Mouse (Mus musculus) thymus, postnatal 0 days (tissue): ENCODE results near the gene Adgrg7. TPM values are rescaled to one million over a fixed set of nuclear protein-coding genes. Genes with fewer than 3 reads are reported as not detected.

ENCODE experiments used
- DNase-seq: peaks from one replicate; pipeline ENCODE4 v3.0.0-alpha.2; 2015; ENCODE audit warnings: low spot score
- polyA plus RNA-seq: library from polyadenylated mRNA; unstranded; fragments of >200 nt; fragmentation: Nextera tagmentation; extraction: Ambion mirVana; gene quantifications from 2 replicates; pipeline ENCODE4 v1.2.1, GENCODE M21; 2015

Adgrg7 gene
- polyA plus RNA-seq, result 0.04 and 0.07 TPM in 2 replicates

GRCm38 (mm10) chr16:56795481-56796139 lies at the start of gene Adgrg7:
Gene Adgrg7 (minus strand): TSS chr16:56795855.
- DNase-seq, result no peak

GRCm38 (mm10) chr16:56842988-56843387 lies 47.3 kb upstream of the Adgrg7 start:
- DNase-seq, result no peak

GRCm38 (mm10) chr16:56833312-56833711 lies 37.7 kb upstream of the Adgrg7 start:
- DNase-seq, result no peak

DNA sequence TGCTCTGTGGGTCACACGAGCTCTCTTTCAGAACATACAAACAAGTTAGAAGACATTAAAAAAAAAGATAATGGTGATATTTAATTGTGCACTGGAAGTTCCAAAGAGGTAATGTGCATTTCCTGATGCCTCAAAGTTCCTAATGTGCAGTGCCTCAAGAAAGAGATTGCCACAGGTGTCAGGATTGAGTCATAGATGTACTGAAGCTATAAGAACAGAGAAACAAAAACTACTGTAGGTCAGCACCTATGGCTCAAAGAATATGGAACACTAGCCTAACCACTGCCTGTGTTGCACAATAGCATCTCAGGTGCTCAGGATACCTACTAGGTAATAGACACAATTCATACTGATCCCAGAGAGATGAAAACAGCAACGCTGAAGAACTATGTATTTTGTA lies 36.3 kb upstream of the Adgrg7 start:
- DNase-seq, result no peak

GRCm38 (mm10) chr16:56801370-56802109 lies 5.9 kb upstream of the Adgrg7 start:
- no peak for DNase-seq

DNA sequence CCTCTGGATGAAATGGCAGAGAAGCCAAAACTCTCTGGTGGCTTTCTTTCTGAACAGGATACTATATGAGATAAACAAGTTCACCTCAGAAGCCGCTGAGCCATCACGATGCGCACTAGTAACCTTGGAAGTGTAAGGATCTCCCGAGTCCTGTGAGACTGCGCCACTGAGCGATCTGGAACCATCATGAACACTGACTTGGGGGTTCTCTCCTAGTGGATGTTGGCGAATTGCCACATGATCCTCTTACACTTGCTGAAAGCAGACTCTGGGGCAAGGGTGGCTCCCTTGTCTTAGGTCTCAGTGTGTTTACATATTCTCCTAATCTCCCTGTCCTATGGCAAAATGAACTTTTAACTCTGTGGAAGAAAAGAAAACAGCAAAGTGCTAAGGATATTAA lies 5.3 kb upstream of the Adgrg7 start:
- no peak for DNase-seq

GRCm38 (mm10) chr16:56800469-56800868 lies 4.8 kb upstream of the Adgrg7 start:
- peak; percentile 56 for DNase-seq

GRCm38 (mm10) chr16:56799541-56800029 lies 3.9 kb upstream of the Adgrg7 start:
- no peak for DNase-seq

DNA sequence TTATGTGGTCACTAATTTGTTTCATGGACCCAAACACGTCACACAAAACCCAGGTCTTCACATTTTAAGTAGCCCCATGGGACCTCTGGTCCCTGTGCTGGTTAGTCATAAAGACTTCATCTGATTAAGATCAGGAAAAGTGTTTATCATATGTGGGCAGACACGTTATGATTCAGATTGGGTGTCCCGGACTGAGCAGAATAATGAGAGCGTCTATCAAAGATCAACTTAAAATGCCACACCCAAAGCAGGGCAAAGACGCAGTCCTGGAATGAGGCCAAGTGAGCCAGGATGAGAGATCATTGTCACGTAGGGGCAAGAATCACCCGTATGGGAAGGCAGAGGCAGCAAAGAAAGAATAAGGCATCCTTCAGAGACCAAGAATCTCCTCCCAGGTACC lies 3.2 kb upstream of the Adgrg7 start:
- DNase-seq, result no peak

DNA sequence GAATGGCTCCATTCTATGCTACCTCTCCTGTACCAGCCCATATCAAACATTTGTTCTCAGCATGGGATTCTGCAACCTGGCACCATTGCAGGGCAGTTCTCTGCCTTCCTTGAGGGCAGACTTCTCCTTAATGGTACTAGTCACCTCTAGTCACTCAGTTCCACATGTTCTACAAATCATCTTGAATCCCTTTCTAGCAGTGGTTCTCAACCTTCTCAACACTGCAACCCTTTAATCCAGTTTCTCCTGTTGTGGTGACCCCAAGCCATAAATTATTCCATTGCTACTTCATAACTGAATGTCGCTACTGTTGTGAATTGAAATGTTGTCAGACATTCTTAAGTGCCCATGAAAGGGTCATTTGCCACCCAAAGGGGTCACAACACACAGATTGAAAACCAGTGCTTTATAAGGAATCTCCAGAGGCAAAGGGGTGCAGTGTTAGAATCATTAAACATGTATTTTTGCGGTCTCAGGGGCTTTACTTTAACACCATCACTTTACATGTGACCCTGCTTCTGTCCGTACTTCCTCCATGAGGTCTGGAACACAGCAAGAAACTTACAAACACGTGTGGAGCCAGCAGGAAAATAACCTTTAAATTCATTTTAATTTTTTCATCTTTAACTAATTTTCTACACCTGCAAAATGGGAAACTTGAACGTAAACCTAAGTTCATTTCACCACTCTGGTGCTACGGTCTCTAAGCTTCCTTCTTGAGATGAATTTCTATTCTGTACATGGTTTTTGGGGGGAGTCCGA lies 1.1 kb downstream of the Adgrg7 start:
- no peak for DNase-seq

DNA sequence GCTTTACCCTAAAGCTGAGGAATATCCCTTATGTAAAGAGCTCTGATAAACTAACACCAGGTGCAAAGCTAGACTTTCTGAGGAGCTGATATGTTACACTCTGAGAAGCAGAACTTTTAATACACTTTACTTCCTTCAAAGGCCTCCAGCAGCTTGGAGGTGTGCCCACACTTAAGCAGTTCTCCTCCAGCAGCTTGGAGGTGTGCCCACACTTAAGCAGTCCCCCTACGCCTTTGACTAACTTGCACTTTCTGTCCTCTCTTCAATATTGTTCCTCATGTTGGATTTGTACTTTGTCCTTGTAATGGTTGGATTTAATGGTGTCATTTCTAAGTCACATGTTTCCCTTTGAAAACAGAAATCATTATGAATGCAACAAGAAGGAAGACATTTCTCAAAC lies 1.9 kb downstream of the Adgrg7 start:
- no peak for DNase-seq

GRCm38 (mm10) chr16:56785943-56786342 lies 9.7 kb downstream of the Adgrg7 start:
- DNase-seq, result no peak

GRCm38 (mm10) chr16:56771163-56772105 lies 24.2 kb downstream of the Adgrg7 start:
- peak; percentile 58 for DNase-seq

- DNase-seq, result no peak
Observed at GRCm38 (mm10) chr16:56729060-56729459, 66.6 kb downstream of the Adgrg7 start.

DNA sequence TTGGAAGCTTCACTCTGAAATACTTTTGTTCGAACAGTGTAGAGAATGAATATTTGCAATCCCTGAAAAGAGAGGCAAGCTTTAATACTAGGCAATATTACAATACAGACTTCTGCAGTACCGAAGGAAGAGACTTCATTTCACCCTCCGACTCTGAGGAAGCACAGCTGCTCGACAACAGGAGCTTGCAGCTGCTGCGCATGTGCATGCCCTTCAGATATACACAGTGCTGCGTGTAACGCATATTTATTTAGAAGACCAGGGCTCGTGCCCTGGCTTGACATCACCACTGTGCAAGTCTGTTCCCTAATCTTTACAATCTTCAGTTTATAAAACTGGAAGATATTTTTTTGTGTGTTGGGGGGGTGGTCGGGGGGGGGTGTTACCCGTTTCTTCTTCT lies 70.7 kb downstream of the Adgrg7 start:
- no peak for DNase-seq

GRCm38 (mm10) chr16:56722357-56722756 lies 73.3 kb downstream of the Adgrg7 start:
- no peak for DNase-seq

DNA sequence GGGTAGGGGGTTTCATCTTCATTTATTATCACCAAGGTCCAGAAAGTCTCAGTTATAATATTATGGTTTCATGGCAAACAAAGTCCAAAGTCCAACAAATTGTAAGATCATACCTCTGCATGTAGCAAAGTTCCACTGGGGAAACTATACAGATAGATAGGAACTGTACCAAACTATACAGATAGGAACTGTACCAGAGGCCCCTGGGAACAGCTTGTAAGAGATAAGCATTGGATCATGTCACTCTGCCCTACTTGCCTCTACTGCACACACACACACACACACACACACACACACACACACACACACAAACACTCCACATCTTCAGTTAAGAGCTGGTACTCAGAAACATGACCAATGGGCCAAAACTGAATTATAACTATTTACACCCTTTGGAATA lies 76.6 kb downstream of the Adgrg7 start:
- no peak for DNase-seq

DNA sequence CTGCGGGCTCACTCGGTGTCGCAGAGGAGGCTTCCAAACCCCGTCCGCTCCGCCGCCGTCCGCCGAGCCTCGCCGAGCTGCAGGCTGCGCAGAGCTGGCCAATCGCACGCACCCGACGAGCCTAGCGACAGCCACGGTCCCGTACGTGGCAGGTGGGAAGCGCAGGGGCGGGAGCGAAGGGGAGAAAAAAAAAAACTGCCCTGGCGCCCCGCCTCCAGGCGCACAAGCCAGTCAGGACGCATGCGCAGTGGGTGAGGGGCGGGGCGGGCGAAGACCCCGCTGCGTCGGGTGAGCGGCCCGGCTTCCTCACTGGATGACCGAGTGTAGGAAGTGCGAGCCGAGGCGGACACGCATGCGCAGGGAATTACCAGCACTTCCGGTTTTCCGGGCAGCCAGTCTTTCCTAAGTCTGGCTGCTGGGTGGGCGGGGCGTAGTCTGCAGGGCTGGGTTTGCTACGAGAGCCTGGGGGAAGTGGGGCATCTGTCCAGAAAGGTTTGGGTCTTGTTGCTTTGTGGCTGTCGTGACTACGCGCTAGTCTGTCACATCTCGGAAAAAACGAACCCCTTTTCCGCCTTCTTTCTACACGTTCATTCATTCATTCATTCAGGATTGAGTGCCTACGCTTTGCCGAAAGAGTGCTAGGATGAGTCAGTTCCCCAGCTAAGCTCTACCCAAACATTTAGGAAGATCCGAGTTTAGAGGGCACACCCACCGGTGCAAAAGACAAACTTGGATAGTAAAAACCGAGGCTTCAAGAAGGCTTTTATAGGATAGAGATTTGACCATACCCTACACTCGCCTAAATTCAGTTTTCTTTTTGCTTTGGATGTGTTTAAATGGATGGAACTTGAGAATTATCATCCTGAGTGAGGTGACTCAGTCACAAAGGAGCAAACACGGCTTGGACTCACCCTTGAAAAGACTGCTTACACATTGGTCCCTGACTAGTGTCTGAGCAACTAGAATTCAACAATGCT lies 78.1 kb downstream of the Adgrg7 start, which contains the start of gene Tfg:
Gene Tfg, minus strand, starts transcription at position 227 of the 977 bp plus-strand sequence.
- DNase-seq, result peak; percentile 99

- DNase-seq, result no peak
Observed at GRCm38 (mm10) chr16:56716557-56717179, 79.0 kb downstream of the Adgrg7 start.
